Mouse (Mus musculus): ENCODE data around the gene Cactin. TPM values are rescaled to one million over a fixed set of nuclear protein-coding genes. Genes with fewer than 3 reads are reported as not detected.

Cactin gene
- 10 to 100 TPM; 20.7 to 21.0 TPM for total RNA-seq (2021)

- DNase-seq, result peak; percentile 99
These were observed at the start of gene Cactin for GRCm38 (mm10) chr10:81320550-81321347. Gene Cactin (plus strand): TSS chr10:81321103.

- DNase-seq, result no peak
These were observed 48.5 kb upstream of the Cactin start for GRCm38 (mm10) chr10:81272356-81272755.

GRCm38 (mm10) chr10:81273842-81274241, 47.1 kb upstream of the Cactin start:
- DNase-seq, result no peak

- peak; percentile 34 for DNase-seq
These were observed 43.2 kb upstream of the Cactin start for GRCm38 (mm10) chr10:81277676-81278075.

GRCm38 (mm10) chr10:81279496-81279895, 41.4 kb upstream of the Cactin start:
- no peak for DNase-seq

- no peak for DNase-seq
These were observed 36.7 kb upstream of the Cactin start for GRCm38 (mm10) chr10:81284189-81284588.

GRCm38 (mm10) chr10:81284719-81285118, 36.2 kb upstream of the Cactin start:
- DNase-seq, result no peak

GRCm38 (mm10) chr10:81285694-81286450, 35.0 kb upstream of the Cactin start:
- DNase-seq, result peak; percentile 95

GRCm38 (mm10) chr10:81286586-81286985, 34.3 kb upstream of the Cactin start:
- no peak for DNase-seq

- peak; percentile 82 for DNase-seq
These were observed 33.3 kb upstream of the Cactin start for GRCm38 (mm10) chr10:81287513-81288157.

GRCm38 (mm10) chr10:81288601-81289000, 32.3 kb upstream of the Cactin start:
- peak; percentile 68 for DNase-seq

- DNase-seq, result peak; percentile 80
These were observed 31.6 kb upstream of the Cactin start for GRCm38 (mm10) chr10:81289278-81289677.

- no peak for DNase-seq
These were observed 31.1 kb upstream of the Cactin start for GRCm38 (mm10) chr10:81289811-81290210.

GRCm38 (mm10) chr10:81290698-81291460, 30.0 kb upstream of the Cactin start:
- no peak for DNase-seq

GRCm38 (mm10) chr10:81291511-81292104, 29.3 kb upstream of the Cactin start, which contains the start of gene Tjp3:
Gene Tjp3 (minus strand): TSS chr10:81291581.
- DNase-seq, result no peak

- peak; percentile 100 for DNase-seq
These were observed 28.2 kb upstream of the Cactin start, which contains the start of gene Pip5k1c for GRCm38 (mm10) chr10:81292554-81293333. Gene Pip5k1c (plus strand): TSS chr10:81292963.

GRCm38 (mm10) chr10:81293334-81294030, 27.4 kb upstream of the Cactin start:
- no peak for DNase-seq

- no peak for DNase-seq
These were observed 26.5 kb upstream of the Cactin start for GRCm38 (mm10) chr10:81294442-81294841.

GRCm38 (mm10) chr10:81295185-81295584, 25.7 kb upstream of the Cactin start:
- no peak for DNase-seq

GRCm38 (mm10) chr10:81297246-81297645, 23.7 kb upstream of the Cactin start:
- no peak for DNase-seq
